Mouse (Mus musculus): ENCODE measurements at regions not wholly inside any gene's neighbourhood (a gene's known extent, or its start where the extent isn't known, plus 50 kb on each side); places are given as distances from the start of the nearest gene placed in this dataset.

GRCm38 (mm10) chr4:12780254-12780653, 608.4 kb upstream of the Fam92a start:
- WGBS: 97% methylated on average over 2 of the region's 2 CpGs

GRCm38 (mm10) chr4:12779211-12779610, 607.4 kb upstream of the Fam92a start:
- 83% methylated on average over 1 of the region's 1 CpGs for WGBS
- Histone ChIP-seq H3K27ac (no peak overlapping the region), H3K4me3 (no peak overlapping the region), H3K4me1 (replicated peaks) (peaks cover 32% of the 10 kb centered on the region), H3K27me3 (ENCODE audit: insufficient read depth, poor library complexity, severe bottlenecking) (no peaks in the 10 kb centered on the region), H3K9me3 (no peaks in the 10 kb centered on the region), H3K36me3 (no peaks in the 10 kb centered on the region)
- no peak for DNase-seq (ENCODE audit: low spot score)

More at GRCm38 (mm10) chr4:12780254-12780653, 608.4 kb upstream of the Fam92a start:
- no peaks in the 10 kb centered on the region for H3K27me3 ChIP-seq (ENCODE audit: insufficient read depth, poor library complexity, severe bottlenecking)
- H3K36me3 ChIP-seq: no peaks in the 10 kb centered on the region
- H3K4me3 ChIP-seq: no peak overlapping the region
- no peaks in the 10 kb centered on the region for H3K9me3 ChIP-seq
- H3K27ac ChIP-seq: no peak overlapping the region
- DNase-seq (ENCODE audit: low spot score): no peak
- peaks cover 24% of the 10 kb centered on the region for H3K4me1 ChIP-seq (replicated peaks)

- H3K4me1 ChIP-seq (replicated peaks): peaks cover 35% of the 10 kb centered on the region
- no peak for DNase-seq (ENCODE audit: low spot score)
- no peaks in the 10 kb centered on the region for H3K9me3 ChIP-seq
- H3K36me3 ChIP-seq: no peaks in the 10 kb centered on the region
- H3K27me3 ChIP-seq (ENCODE audit: insufficient read depth, poor library complexity, severe bottlenecking): no peaks in the 10 kb centered on the region
- 77% methylated on average over 2 of the region's 2 CpGs for WGBS
- no peak overlapping the region for H3K4me3 ChIP-seq
- H3K27ac ChIP-seq: no peak overlapping the region
Observed at GRCm38 (mm10) chr4:12778163-12778562, 606.3 kb upstream of the Fam92a start.

- Histone ChIP-seq H3K27ac (0 out of 2 replicates have a peak overlapping the region, but pooled peaks have one; percentile 53), H3K27me3 (ENCODE audit: insufficient read depth, poor library complexity, severe bottlenecking) (no peaks in the 10 kb centered on the region), H3K4me3 (no peak overlapping the region), H3K36me3 (no peaks in the 10 kb centered on the region), H3K4me1 (replicated peaks) (peaks cover 31% of the 10 kb centered on the region), H3K9me3 (no peaks in the 10 kb centered on the region)
- WGBS: 68% methylated on average over 2 of the region's 2 CpGs
- DNase-seq (ENCODE audit: low spot score): no peak
Observed at GRCm38 (mm10) chr4:12776217-12776578, 604.4 kb upstream of the Fam92a start.

- DNase-seq (ENCODE audit: low spot score): no peak
- Histone ChIP-seq H3K27ac (peak overlapping the region; percentile 53), H3K36me3 (no peaks in the 10 kb centered on the region), H3K27me3 (ENCODE audit: insufficient read depth, poor library complexity, severe bottlenecking) (no peaks in the 10 kb centered on the region), H3K4me3 (no peak overlapping the region), H3K9me3 (no peaks in the 10 kb centered on the region), H3K4me1 (replicated peaks) (peaks cover 31% of the 10 kb centered on the region)
- whole genome bisulfite sequencing: 61% methylated on average over 3 of the region's 3 CpGs
Observed at GRCm38 (mm10) chr4:12775524-12776216, 603.9 kb upstream of the Fam92a start.

- Histone ChIP-seq H3K36me3 (no peaks in the 10 kb centered on the region), H3K27me3 (ENCODE audit: insufficient read depth, poor library complexity, severe bottlenecking) (no peaks in the 10 kb centered on the region), H3K4me1 (replicated peaks) (peaks cover 37% of the 10 kb centered on the region), H3K27ac (peak overlapping the region; percentile 53), H3K9me3 (no peaks in the 10 kb centered on the region), H3K4me3 (no peak overlapping the region)
- DNase-seq (ENCODE audit: low spot score): no peak
- 46% methylated on average over 4 of the region's 4 CpGs for WGBS
Observed at GRCm38 (mm10) chr4:12775090-12775489, 603.3 kb upstream of the Fam92a start.

- H3K27ac ChIP-seq: peak overlapping the region; percentile 53
- DNase-seq (ENCODE audit: low spot score): no peak
- WGBS: 55% methylated on average over 5 of the region's 5 CpGs
Observed at GRCm38 (mm10) chr4:12774671-12775070, 602.9 kb upstream of the Fam92a start.

GRCm38 (mm10) chr4:12773201-12773600, 601.4 kb upstream of the Fam92a start:
- peaks cover 37% of the 10 kb centered on the region for H3K4me1 ChIP-seq (replicated peaks)
- no peak for DNase-seq (ENCODE audit: low spot score)
- H3K36me3 ChIP-seq: no peaks in the 10 kb centered on the region
- H3K27me3 ChIP-seq (ENCODE audit: insufficient read depth, poor library complexity, severe bottlenecking): no peaks in the 10 kb centered on the region
- 64% methylated on average over 7 of the region's 7 CpGs for WGBS
- H3K4me3 ChIP-seq: no peak overlapping the region
- H3K27ac ChIP-seq: peak overlapping the region; percentile 42
- no peaks in the 10 kb centered on the region for H3K9me3 ChIP-seq

More at GRCm38 (mm10) chr4:12774671-12775070, 602.9 kb upstream of the Fam92a start:
- no peak overlapping the region for H3K4me3 ChIP-seq
- H3K9me3 ChIP-seq: no peaks in the 10 kb centered on the region
- H3K4me1 ChIP-seq (replicated peaks): peaks cover 37% of the 10 kb centered on the region
- no peaks in the 10 kb centered on the region for H3K36me3 ChIP-seq
- no peaks in the 10 kb centered on the region for H3K27me3 ChIP-seq (ENCODE audit: insufficient read depth, poor library complexity, severe bottlenecking)

- no peaks in the 10 kb centered on the region for H3K9me3 ChIP-seq
- H3K4me1 ChIP-seq (replicated peaks): peaks cover 28% of the 10 kb centered on the region
- no peaks in the 10 kb centered on the region for H3K27me3 ChIP-seq (ENCODE audit: insufficient read depth, poor library complexity, severe bottlenecking)
- H3K4me3 ChIP-seq: no peak overlapping the region
- 57% methylated on average over 5 of the region's 5 CpGs for WGBS
- DNase-seq (ENCODE audit: low spot score): no peak
- no peak overlapping the region for H3K27ac ChIP-seq
- no peaks in the 10 kb centered on the region for H3K36me3 ChIP-seq
Observed at GRCm38 (mm10) chr4:12770131-12770780, 598.4 kb upstream of the Fam92a start.

- H3K36me3 ChIP-seq: no peaks in the 10 kb centered on the region
- no peaks in the 10 kb centered on the region for H3K27me3 ChIP-seq (ENCODE audit: insufficient read depth, poor library complexity, severe bottlenecking)
- no peaks in the 10 kb centered on the region for H3K9me3 ChIP-seq
- H3K4me3 ChIP-seq: no peak overlapping the region
- H3K4me1 ChIP-seq (replicated peaks): peaks cover 17% of the 10 kb centered on the region
- H3K27ac ChIP-seq: no peak overlapping the region
- DNase-seq (ENCODE audit: low spot score): no peak
Observed at GRCm38 (mm10) chr4:12769092-12769491, 597.3 kb upstream of the Fam92a start.

- Histone ChIP-seq H3K36me3 (no peaks in the 10 kb centered on the region), H3K4me1 (replicated peaks) (peaks cover 6% of the 10 kb centered on the region; the same call in 1 of the 2 replicates), H3K4me3 (no peak overlapping the region), H3K9me3 (no peaks in the 10 kb centered on the region), H3K27me3 (ENCODE audit: insufficient read depth, poor library complexity, severe bottlenecking) (no peaks in the 10 kb centered on the region), H3K27ac (no peak overlapping the region)
- 85% methylated on average over 1 of the region's 1 CpGs for WGBS
- no peak for DNase-seq (ENCODE audit: low spot score)
Observed at GRCm38 (mm10) chr4:12766763-12767162, 594.9 kb upstream of the Fam92a start.

GRCm38 (mm10) chr4:12750817-12751216, 579.0 kb upstream of the Fam92a start:
- H3K27ac ChIP-seq: no peak overlapping the region
- H3K4me1 ChIP-seq (replicated peaks): 0 out of 2 replicates have a peak, but pooled peaks cover under 1% of the 10 kb centered on the region
- H3K27me3 ChIP-seq (ENCODE audit: insufficient read depth, poor library complexity, severe bottlenecking): no peaks in the 10 kb centered on the region
- H3K36me3 ChIP-seq: no peaks in the 10 kb centered on the region
- H3K4me3 ChIP-seq: no peak overlapping the region
- H3K9me3 ChIP-seq: no peaks in the 10 kb centered on the region
- DNase-seq (ENCODE audit: low spot score): no peak
- whole genome bisulfite sequencing: 82% methylated on average over 2 of the region's 2 CpGs

- no peak overlapping the region for H3K4me3 ChIP-seq
- no peaks in the 10 kb centered on the region for H3K9me3 ChIP-seq
- 94% methylated on average over 1 of the region's 1 CpGs for WGBS
- 0 out of 2 replicates have a peak, but pooled peaks cover 2% of the 10 kb centered on the region for H3K4me1 ChIP-seq (replicated peaks)
- no peaks in the 10 kb centered on the region for H3K36me3 ChIP-seq
- H3K27me3 ChIP-seq (ENCODE audit: insufficient read depth, poor library complexity, severe bottlenecking): no peaks in the 10 kb centered on the region
- no peak overlapping the region for H3K27ac ChIP-seq
- DNase-seq (ENCODE audit: low spot score): no peak
Observed at GRCm38 (mm10) chr4:12749874-12750273, 578.1 kb upstream of the Fam92a start.
